Mouse (Mus musculus) hindbrain, embryonic 16.5 days (tissue): ENCODE results near the gene Ndufa8. TPM values are rescaled to one million over a fixed set of nuclear protein-coding genes. Genes with fewer than 3 reads are reported as not detected.

Experiments used
- ATAC-seq: fragments of 200-750 bp; cut with Nextera tagmentation; 2 replicates; pipeline ENCODE4 v1.8.0; 2017; ENCODE audit warnings: moderate TSS enrichment, moderate library complexity
- H3K27ac ChIP-seq: fragments of 300-500 bp; sonication (generic); 2 replicates; pipeline ENCODE4 v1.5.1; 2014; ENCODE audit warnings: low read depth, mild to moderate bottlenecking, control low read depth, low read length, moderate library complexity
- H3K27me3 ChIP-seq: fragments of 300-500 bp; sonication (generic); replicated peaks from 2 replicates; pipeline ENCODE4 v1.6.1; 2014; ENCODE audit warnings: low read length; ENCODE audit not compliant: control insufficient read depth, insufficient read depth
- H3K36me3 ChIP-seq: fragments of 300-500 bp; sonication (generic); 2 replicates; pipeline ENCODE4 v1.6.1; 2014; ENCODE audit warnings: mild to moderate bottlenecking, low read length, moderate library complexity, mixed read lengths; ENCODE audit not compliant: control insufficient read depth, insufficient read depth
- H3K4me1 ChIP-seq: fragments of 300-500 bp; sonication (generic); 2 replicates; pipeline ENCODE4 v1.6.1; 2014; ENCODE audit warnings: low read depth, low read length; ENCODE audit not compliant: control insufficient read depth, insufficient read depth
- H3K4me2 ChIP-seq: fragments of 300-500 bp; sonication (generic); 2 replicates; pipeline ENCODE4 v1.6.1; 2014; ENCODE audit warnings: mild to moderate bottlenecking, low read length, control low read depth, moderate library complexity
- H3K4me3 ChIP-seq: fragments of 300-500 bp; sonication (generic); 2 replicates; pipeline ENCODE4 v1.5.1; 2014; ENCODE audit warnings: mild to moderate bottlenecking, low read length, control low read depth, moderate library complexity
- H3K9ac ChIP-seq: fragments of 300-500 bp; sonication (generic); 2 replicates; pipeline ENCODE4 v1.6.1; 2014; ENCODE audit warnings: low read depth, mild to moderate bottlenecking, control low read depth, low read length, moderate library complexity
- H3K9me3 ChIP-seq: fragments of 300-500 bp; sonication (generic); 2 replicates; pipeline ENCODE4 v1.6.1; 2014; ENCODE audit warnings: mild to moderate bottlenecking, low read length, moderate library complexity; ENCODE audit not compliant: control insufficient read depth
- WGBS: fragments of 180-500 bp; shearing (Covaris S2); extraction: QIAGEN DNeasy Blood & Tissue Kit; methylation state at CpG from one replicate; pipeline ENCODE4 v1.1.7; 2014; 5-methylcytosine and 5-hydroxymethylcytosine counted together
- polyA plus RNA-seq: library from polyadenylated mRNA; unstranded; fragments of >200 nt; fragmentation: Nextera tagmentation; extraction: Ambion mirVana; gene quantifications from 2 replicates; pipeline ENCODE4 v1.2.1, GENCODE M21; 2015

The Ndufa8 gene
- polyA plus RNA-seq, 1 experiment from 2014 or later, result 375 TPM

DNA sequence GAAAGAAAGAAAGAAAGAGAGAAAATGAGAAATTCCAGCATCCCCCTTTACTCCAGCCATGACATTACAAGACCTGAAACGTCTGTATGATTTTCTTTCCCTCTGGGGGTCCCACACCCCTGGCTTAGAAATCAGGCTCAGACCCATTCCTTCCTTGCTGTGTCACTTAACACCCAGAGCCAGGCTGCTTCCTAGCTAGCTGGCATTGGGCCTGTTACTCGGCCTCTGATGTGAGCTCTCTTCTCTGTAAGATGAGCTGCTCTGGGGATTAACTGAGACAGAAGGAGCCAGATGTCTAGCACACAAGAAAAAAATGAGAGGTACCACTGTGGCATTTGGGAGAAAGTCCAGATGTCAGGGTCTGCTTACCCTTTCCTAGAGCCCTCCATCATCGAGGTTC lies 7.0 kb upstream of the Ndufa8 start:
- WGBS, result 64% methylated on average over 3 of the region's 3 CpGs

DNA sequence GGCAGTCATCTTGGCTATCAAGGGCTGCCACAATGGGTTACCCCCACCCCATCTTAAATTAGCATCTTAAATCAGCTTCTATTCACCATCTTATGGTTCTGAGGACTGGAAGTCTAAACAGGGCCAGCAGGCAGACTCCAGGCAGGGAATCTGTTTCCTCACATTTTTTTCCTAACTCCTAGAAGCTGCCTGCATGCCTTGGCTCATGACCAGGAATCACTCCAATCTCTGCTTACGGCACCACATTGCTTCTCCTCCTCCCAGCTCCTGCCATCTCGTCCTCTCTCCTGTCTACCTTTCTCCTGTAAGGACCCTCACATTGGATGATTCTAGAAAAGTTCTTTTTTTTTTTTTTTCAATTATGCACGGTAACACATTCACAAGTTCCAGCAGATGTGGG lies 4.0 kb upstream of the Ndufa8 start:
- ATAC-seq, result no peak
- Histone ChIP-seq H3K9me3 (no peaks in the 10 kb centered on the region), H3K27ac (no peak overlapping the region), H3K27me3 (no peaks in the 10 kb centered on the region), H3K36me3 (no peaks in the 10 kb centered on the region), H3K4me3 (no peak overlapping the region), H3K4me1 (peaks cover 5% of the 10 kb centered on the region), H3K4me2 (no peak overlapping the region), H3K9ac (no peak overlapping the region)
- 68% methylated on average over 3 of the region's 3 CpGs for WGBS

More for the DNA sequence above, 7.0 kb upstream of the Ndufa8 start:
- no peaks in the 10 kb centered on the region for H3K36me3 ChIP-seq
- H3K4me2 ChIP-seq, result no peak overlapping the region
- no peak for ATAC-seq
- no peak overlapping the region for H3K27ac ChIP-seq
- no peaks in the 10 kb centered on the region for H3K9me3 ChIP-seq
- H3K4me3 ChIP-seq, result no peak overlapping the region
- no peak overlapping the region for H3K9ac ChIP-seq
- H3K4me1 ChIP-seq, result no peaks in the 10 kb centered on the region
- H3K27me3 ChIP-seq, result no peaks in the 10 kb centered on the region

- Histone ChIP-seq H3K4me3 (peak overlapping the region; percentile 93), H3K27me3 (no peaks in the 10 kb centered on the region), H3K9me3 (no peaks in the 10 kb centered on the region), H3K4me2 (peak overlapping the region; percentile 85), H3K9ac (no peak overlapping the region; the same call in 1 of the 2 replicates), H3K36me3 (no peaks in the 10 kb centered on the region), H3K27ac (no peak overlapping the region), H3K4me1 (peaks cover 15% of the 10 kb centered on the region)
- WGBS, result 44% methylated on average over 10 of the region's 10 CpGs
- ATAC-seq, result no peak
These were observed 355 bp upstream of the Ndufa8 start for GRCm38 (mm10) chr2:36049567-36049954.

- H3K4me2 ChIP-seq, result peak overlapping the region; percentile 85
- no peak for ATAC-seq
- peak overlapping the region; percentile 93 for H3K4me3 ChIP-seq
- H3K9ac ChIP-seq, result peak overlapping the region; percentile 96
- H3K9me3 ChIP-seq, result no peaks in the 10 kb centered on the region
- H3K27ac ChIP-seq, result no peak overlapping the region
- peaks cover 4% of the 10 kb centered on the region; the same call in 1 of the 2 replicates for H3K36me3 ChIP-seq
- H3K4me1 ChIP-seq, result peaks cover 15% of the 10 kb centered on the region
- H3K27me3 ChIP-seq, result no peaks in the 10 kb centered on the region
- 75% methylated on average over 8 of the region's 8 CpGs for WGBS
These were observed 1.0 kb downstream of the Ndufa8 start for GRCm38 (mm10) chr2:36048164-36048563.

GRCm38 (mm10) chr2:36040872-36041271 lies 8.3 kb downstream of the Ndufa8 start:
- WGBS, result 87% methylated on average over 1 of the region's 1 CpGs
- H3K36me3 ChIP-seq, result peaks cover 23% of the 10 kb centered on the region
- H3K27ac ChIP-seq, result no peak overlapping the region
- no peaks in the 10 kb centered on the region for H3K4me1 ChIP-seq
- H3K9ac ChIP-seq, result no peak overlapping the region
- H3K4me3 ChIP-seq, result no peak overlapping the region
- H3K27me3 ChIP-seq, result no peaks in the 10 kb centered on the region
- no peak for ATAC-seq
- H3K4me2 ChIP-seq, result no peak overlapping the region
- no peaks in the 10 kb centered on the region for H3K9me3 ChIP-seq

DNA sequence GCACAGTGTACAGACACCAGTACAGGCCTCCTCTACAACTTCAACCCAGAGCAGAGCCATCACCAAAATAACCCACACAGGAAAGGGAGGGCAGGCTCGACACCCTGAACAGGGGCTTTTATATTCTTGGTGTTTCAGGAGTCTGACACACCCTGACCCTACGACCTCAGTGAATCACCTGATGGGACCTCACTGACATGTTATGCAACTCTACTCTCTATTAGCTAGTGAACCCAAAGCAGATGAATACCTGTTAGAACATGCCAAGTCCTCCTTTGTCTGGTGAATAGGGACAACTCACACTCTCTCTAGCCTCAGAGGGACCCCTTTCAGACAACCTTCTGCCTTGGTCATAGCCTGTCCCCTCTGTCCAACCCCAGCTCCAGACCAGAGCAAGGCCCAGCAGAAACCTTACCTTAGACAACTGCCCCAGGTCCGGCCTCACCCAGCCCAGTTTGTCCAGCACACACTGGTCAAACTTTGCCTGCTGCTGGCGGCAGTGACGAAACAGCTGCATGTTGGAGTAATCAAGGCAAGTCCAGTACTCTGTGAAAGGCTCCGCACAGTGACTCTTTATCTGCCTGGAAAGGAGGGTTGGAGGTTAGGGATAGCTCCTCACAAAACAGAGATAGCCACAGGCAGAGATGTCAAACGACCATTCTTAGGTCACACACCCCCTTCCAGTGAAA lies 9.8 kb downstream of the Ndufa8 start:
- 84% methylated on average over 7 of the region's 7 CpGs for WGBS
- H3K36me3 ChIP-seq, result peaks cover 28% of the 10 kb centered on the region

GRCm38 (mm10) chr2:36035413-36036081 lies 13.7 kb downstream of the Ndufa8 start:
- H3K27me3 ChIP-seq, result no peaks in the 10 kb centered on the region
- no peak overlapping the region for H3K4me2 ChIP-seq
- no peak overlapping the region for H3K4me3 ChIP-seq
- ATAC-seq, result no peak
- no peaks in the 10 kb centered on the region for H3K9me3 ChIP-seq
- H3K4me1 ChIP-seq, result no peaks in the 10 kb centered on the region
- H3K36me3 ChIP-seq, result peaks cover 24% of the 10 kb centered on the region
- 85% methylated on average over 11 of the region's 11 CpGs for WGBS
- no peak overlapping the region for H3K27ac ChIP-seq
- no peak overlapping the region for H3K9ac ChIP-seq

More for the DNA sequence above, 9.8 kb downstream of the Ndufa8 start:
- Histone ChIP-seq H3K9ac (no peak overlapping the region), H3K27ac (no peak overlapping the region), H3K9me3 (no peaks in the 10 kb centered on the region), H3K4me2 (no peak overlapping the region), H3K4me3 (no peak overlapping the region), H3K27me3 (no peaks in the 10 kb centered on the region), H3K4me1 (no peaks in the 10 kb centered on the region)
- no peak for ATAC-seq

DNA sequence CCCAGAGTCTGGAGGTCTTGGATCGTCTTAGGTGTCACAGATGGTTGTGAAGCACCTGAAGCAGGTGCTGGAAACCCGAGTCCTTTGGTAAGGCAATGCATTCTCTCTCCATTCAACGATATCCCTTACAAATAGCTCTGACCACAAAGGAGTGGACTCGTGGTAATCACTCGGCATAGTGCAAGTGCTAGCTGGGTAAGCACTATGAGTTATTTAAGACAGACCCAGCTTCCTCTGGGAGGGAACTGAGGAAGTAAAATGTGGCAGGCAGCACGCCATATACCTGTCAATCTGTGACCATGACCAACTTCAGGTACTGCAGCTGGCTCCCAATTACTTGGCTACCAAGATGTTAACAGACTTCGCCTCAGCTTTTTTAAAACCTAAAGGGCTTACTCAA lies 14.3 kb downstream of the Ndufa8 start:
- Histone ChIP-seq H3K9ac (no peak overlapping the region), H3K4me3 (no peak overlapping the region), H3K4me1 (no peaks in the 10 kb centered on the region), H3K27me3 (no peaks in the 10 kb centered on the region), H3K4me2 (no peak overlapping the region), H3K9me3 (no peaks in the 10 kb centered on the region), H3K27ac (no peak overlapping the region), H3K36me3 (peaks cover 24% of the 10 kb centered on the region)
- no peak for ATAC-seq
- 89% methylated on average over 7 of the region's 7 CpGs for WGBS

DNA sequence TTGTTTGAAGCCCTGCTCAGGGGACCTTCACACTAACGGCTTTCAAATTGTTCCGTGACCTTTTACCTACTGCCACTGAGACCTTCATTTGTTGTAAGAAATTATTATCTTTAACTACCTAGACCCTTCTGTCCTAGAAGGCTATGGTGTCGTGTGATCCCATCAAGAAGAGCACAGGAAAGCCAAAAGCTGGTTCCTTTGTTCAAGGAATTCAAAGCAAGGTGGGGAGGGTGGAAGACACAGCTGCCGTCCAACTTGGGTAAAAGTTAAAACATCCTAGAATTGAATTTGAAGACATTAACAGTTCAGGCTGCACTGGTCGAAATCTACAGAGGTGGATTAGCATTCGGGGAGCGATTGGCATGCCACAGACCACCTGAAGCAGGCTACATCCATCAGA lies 15.2 kb downstream of the Ndufa8 start:
- Histone ChIP-seq H3K27ac (no peak overlapping the region), H3K27me3 (no peaks in the 10 kb centered on the region), H3K4me2 (no peak overlapping the region), H3K4me1 (no peaks in the 10 kb centered on the region), H3K9ac (no peak overlapping the region), H3K4me3 (no peak overlapping the region), H3K9me3 (no peaks in the 10 kb centered on the region), H3K36me3 (peaks cover 20% of the 10 kb centered on the region)
- WGBS, result 78% methylated on average over 7 of the region's 7 CpGs
- no peak for ATAC-seq
